Mouse (Mus musculus): ENCODE data around the gene Itgb8.

DNA sequence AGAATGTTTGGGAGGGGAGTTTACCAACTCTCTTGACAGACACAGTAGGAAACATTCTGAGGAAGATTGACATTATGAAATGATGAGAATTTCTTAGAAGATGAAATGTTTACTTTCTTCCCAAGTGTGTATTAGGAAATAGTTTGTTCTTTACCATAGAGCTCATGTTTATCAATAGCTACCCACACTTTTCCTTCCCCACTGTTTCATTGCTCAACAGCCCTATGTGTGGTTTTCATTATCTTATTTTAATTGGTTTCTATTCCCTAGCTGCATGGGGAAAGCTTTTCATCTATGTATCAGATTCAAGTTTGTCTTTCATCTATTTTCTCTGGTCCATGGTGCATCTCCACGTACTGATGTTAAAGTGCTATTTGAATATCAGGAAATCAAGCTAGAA, 37.7 kb upstream of the Itgb8 start:
- TF ChIP-seq CTCF (IDR thresholded peaks at IDR 0.05; ENCODE audit: extremely low read depth, insufficient read depth, low read length) (no peak), POLR2A (IDR thresholded peaks at IDR 0.05; ENCODE audit: extremely low read depth, insufficient read depth, low read length) (no peak)
